Mouse (Mus musculus) midbrain, embryonic 14.5 days (tissue): Measurements from ENCODE around the gene Ambra1. TPM values are rescaled to one million over a fixed set of nuclear protein-coding genes. Genes with fewer than 3 reads are reported as not detected.

Source experiments
- ATAC-seq: fragments of 200-750 bp; cut with Nextera tagmentation; 2 replicates; pipeline ENCODE4 v1.8.0; 2017; ENCODE audit warnings: moderate number of reproducible peaks, moderate library complexity; ENCODE audit not compliant: low FRiP score, low TSS enrichment
- DNase-seq: peaks from one replicate; pipeline ENCODE4 v3.0.0-alpha.2; 2015
- H3K27ac ChIP-seq: fragments of 300-500 bp; sonication (generic); replicated peaks from 2 replicates; pipeline ENCODE4 v1.5.1; 2014; ENCODE audit warnings: mild to moderate bottlenecking, low read depth, low read length, moderate library complexity
- H3K27me3 ChIP-seq: fragments of 300-500 bp; sonication (generic); 2 replicates; pipeline ENCODE4 v1.6.1; 2014; ENCODE audit warnings: low read length, control low read depth, mixed read lengths; ENCODE audit not compliant: control insufficient read depth, insufficient read depth
- H3K36me3 ChIP-seq: fragments of 300-500 bp; sonication (generic); 2 replicates; pipeline ENCODE4 v1.6.1; 2014; ENCODE audit warnings: low read length, control low read depth; ENCODE audit not compliant: control insufficient read depth, insufficient read depth
- H3K4me1 ChIP-seq: fragments of 300-500 bp; sonication (generic); 2 replicates; pipeline ENCODE4 v1.6.1; 2014; ENCODE audit warnings: mild to moderate bottlenecking, antibody characterized with exemption, low read length, control low read depth; ENCODE audit not compliant: control insufficient read depth, insufficient read depth
- H3K4me2 ChIP-seq: fragments of 300-500 bp; sonication (generic); 2 replicates; pipeline ENCODE4 v1.6.1; 2014; ENCODE audit warnings: mild to moderate bottlenecking, low read length, moderate library complexity
- H3K4me3 ChIP-seq: fragments of 300-500 bp; sonication (generic); replicated peaks from 2 replicates; pipeline ENCODE4 v1.5.1; 2014; ENCODE audit warnings: low read depth, low read length
- H3K9ac ChIP-seq: fragments of 300-500 bp; sonication (generic); replicated peaks from 2 replicates; pipeline ENCODE4 v1.6.1; 2014; ENCODE audit warnings: mild to moderate bottlenecking, low read length, moderate library complexity
- H3K9me3 ChIP-seq: fragments of 300-500 bp; sonication (generic); 2 replicates; pipeline ENCODE4 v1.6.1; 2016; ENCODE audit warnings: low read length, control low read depth, mixed read lengths; ENCODE audit not compliant: control insufficient read depth
- WGBS: fragments of 180-500 bp; shearing (Covaris S2); extraction: QIAGEN DNeasy Blood & Tissue Kit; methylation state at CpG from one replicate; pipeline ENCODE4 v1.1.7; 2014; 5-methylcytosine and 5-hydroxymethylcytosine counted together
- polyA plus RNA-seq: library from polyadenylated mRNA; unstranded; fragments of >200 nt; fragmentation: Nextera tagmentation; extraction: Ambion mirVana; gene quantifications from 2 replicates; pipeline ENCODE4 v1.2.1, GENCODE M21; 2014

The Ambra1 gene
- polyA plus RNA-seq, 1 experiment from 2014 or later = 22.8 TPM

- Histone ChIP-seq H3K4me3 (no peak overlapping the region), H3K4me2 (no peak overlapping the region), H3K27me3 (no peaks in the 10 kb centered on the region), H3K36me3 (peaks cover 33% of the 10 kb centered on the region), H3K4me1 (0 out of 2 replicates have a peak, but pooled peaks cover 5% of the 10 kb centered on the region), H3K9me3 (no peaks in the 10 kb centered on the region), H3K9ac (no peak overlapping the region), H3K27ac (no peak overlapping the region)
- no peak for ATAC-seq
- 97% methylated on average over 2 of the region's 2 CpGs for WGBS
- no peak for DNase-seq
Measured at GRCm38 (mm10) chr2:91906141-91906540, 176.2 kb downstream of the Ambra1 start.

DNA sequence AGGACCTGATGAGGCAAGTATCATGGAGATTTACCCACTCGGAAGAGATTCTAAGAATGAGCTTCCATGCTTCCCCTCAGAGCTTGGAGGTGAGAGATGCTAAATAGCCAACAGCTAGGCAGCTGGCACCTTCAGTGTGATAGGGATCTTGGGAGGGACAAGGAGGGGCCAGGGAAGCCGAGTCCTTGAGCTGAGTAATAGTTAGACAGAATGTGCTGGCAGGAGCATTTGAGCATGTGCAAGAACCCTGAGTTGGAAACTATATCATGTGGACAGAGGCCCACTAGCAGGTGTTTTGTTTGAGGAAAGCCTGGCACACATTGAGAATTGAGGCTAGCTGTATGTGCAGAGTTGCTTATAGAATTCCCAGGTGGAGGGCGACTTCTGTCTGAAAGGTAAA lies 182.7 kb downstream of the Ambra1 start:
- Histone ChIP-seq H3K36me3 (peaks cover 89% of the 10 kb centered on the region), H3K27me3 (no peaks in the 10 kb centered on the region), H3K27ac (no peak overlapping the region), H3K4me3 (no peak overlapping the region), H3K9ac (no peak overlapping the region), H3K4me1 (no peaks in the 10 kb centered on the region), H3K4me2 (no peak overlapping the region), H3K9me3 (no peaks in the 10 kb centered on the region)
- WGBS = 89% methylated on average over 3 of the region's 3 CpGs
- no peak for ATAC-seq
- DNase-seq = no peak

DNA sequence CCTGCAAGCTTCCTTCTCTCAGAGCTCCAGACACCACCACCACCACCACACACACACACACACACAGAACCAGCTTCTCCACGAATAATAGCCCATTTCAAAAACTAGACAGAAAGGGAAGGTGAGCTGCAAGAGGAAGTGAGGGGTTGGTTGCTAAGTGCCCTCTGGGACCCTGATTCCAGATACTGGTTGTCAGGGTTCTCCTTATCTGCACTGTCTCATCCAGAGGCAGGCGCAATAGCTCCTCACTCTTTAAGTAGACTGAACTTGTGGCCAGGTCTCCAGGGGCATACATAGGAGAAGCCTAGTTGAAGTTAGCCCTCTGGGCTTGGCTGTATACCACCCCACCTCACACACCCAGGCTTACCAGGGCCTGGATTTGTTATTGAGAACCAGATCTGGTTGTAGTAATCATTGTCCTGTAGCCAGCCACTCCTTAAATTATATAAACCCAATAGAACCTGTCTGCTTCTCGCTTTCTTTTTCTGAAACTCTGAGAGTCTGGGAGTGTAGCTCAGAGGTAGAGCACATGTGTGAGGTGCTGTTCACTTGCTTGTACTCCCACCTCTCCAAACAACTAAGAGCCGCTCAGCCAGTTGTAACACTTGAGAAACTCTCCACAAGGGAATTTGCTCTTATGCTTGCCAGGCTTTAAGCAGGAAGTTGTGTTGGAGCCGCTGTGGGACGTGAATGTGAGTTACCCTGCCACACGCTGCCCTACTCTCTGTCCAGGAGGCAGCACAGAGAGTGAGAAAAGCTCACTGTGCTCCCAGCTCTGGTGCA lies 183.6 kb downstream of the Ambra1 start:
- no peak overlapping the region for H3K27ac ChIP-seq
- no peaks in the 10 kb centered on the region for H3K4me1 ChIP-seq
- no peak overlapping the region for H3K9ac ChIP-seq
- ATAC-seq (no peak), DNase-seq (no peak)
- no peak overlapping the region for H3K4me2 ChIP-seq
- H3K4me3 ChIP-seq = no peak overlapping the region
- H3K36me3 ChIP-seq = peaks cover 97% of the 10 kb centered on the region
- no peaks in the 10 kb centered on the region for H3K27me3 ChIP-seq
- WGBS = 90% methylated on average over 7 of the region's 7 CpGs
- H3K9me3 ChIP-seq = no peaks in the 10 kb centered on the region

DNA sequence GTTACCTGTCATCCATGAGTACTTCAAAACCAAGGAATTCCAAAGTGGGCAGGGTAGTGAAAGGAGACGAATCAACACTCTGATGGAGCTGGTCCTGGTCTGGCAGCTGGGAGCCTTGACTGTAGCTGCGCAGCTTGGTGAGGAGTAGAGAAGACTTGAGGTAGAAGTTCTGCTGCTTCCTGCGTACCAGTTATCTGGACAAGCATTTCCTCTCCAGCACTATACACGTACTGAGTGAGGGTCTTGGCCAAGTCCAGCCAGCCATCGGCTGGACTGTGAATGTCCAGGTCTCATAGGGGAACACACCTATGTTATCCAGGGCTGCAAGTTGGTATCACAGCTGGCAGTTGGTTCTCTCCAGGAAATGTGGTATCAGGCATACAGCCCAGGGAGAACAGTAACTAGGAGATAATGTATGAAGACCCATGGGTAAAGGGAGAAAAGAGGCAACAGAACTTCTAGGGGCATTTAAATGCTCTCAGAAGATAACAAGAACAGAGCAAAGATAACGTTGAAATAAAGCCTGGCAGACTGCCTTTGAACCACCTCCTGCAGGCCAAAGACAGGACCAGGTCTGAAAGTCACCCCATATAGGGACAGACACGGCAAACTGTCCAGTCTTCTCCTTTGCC lies 186.5 kb downstream of the Ambra1 start:
- H3K27me3 ChIP-seq = peaks cover 9% of the 10 kb centered on the region; the same call in 1 of the 2 replicates
- H3K4me3 ChIP-seq = no peak overlapping the region
- WGBS = 92% methylated on average over 7 of the region's 7 CpGs
- H3K36me3 ChIP-seq = peaks cover 76% of the 10 kb centered on the region
- no peak overlapping the region for H3K4me2 ChIP-seq
- peaks cover 4% of the 10 kb centered on the region; the same call in 1 of the 2 replicates for H3K4me1 ChIP-seq
- DNase-seq = no peak
- H3K9ac ChIP-seq = no peak overlapping the region
- no peak overlapping the region for H3K27ac ChIP-seq
- H3K9me3 ChIP-seq = no peaks in the 10 kb centered on the region
- no peak for ATAC-seq

DNA sequence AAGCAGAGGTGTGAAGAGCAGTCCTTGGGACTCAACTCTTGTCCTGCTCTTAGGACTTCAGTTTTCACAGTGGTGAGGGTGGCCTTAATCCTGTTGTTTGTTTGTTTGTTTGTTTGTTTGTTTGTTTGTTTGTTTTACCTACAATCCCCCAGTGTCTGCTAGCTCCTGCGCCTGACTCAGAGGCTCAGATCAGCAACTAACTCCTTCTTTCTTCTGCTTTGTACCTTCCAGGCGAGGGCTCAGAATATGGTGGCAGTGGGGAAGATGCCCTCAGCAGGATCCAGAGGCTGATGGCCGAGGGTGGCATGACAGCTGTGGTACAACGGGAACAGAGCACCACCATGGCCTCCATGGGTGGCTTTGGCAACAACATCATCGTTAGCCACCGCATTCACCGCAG lies 187.2 kb downstream of the Ambra1 start:
- H3K9ac ChIP-seq = no peak overlapping the region
- DNase-seq (no peak), ATAC-seq (no peak)
- no peak overlapping the region for H3K27ac ChIP-seq
- H3K36me3 ChIP-seq = peaks cover 70% of the 10 kb centered on the region
- 89% methylated on average over 7 of the region's 7 CpGs for WGBS
- peaks cover 9% of the 10 kb centered on the region for H3K4me1 ChIP-seq
- H3K4me3 ChIP-seq = no peak overlapping the region
- H3K4me2 ChIP-seq = no peak overlapping the region
- no peaks in the 10 kb centered on the region for H3K9me3 ChIP-seq
- H3K27me3 ChIP-seq = peaks cover 11% of the 10 kb centered on the region

GRCm38 (mm10) chr2:91920130-91920529 lies 190.2 kb downstream of the Ambra1 start:
- no peaks in the 10 kb centered on the region for H3K9me3 ChIP-seq
- no peak overlapping the region for H3K4me3 ChIP-seq

GRCm38 (mm10) chr2:91921181-91921789 lies 191.4 kb downstream of the Ambra1 start:
- ATAC-seq (no peak; the same call in 1 of the 2 replicates), DNase-seq (peak; percentile 25)
- Histone ChIP-seq H3K27me3 (peaks cover 33% of the 10 kb centered on the region), H3K27ac (no peak overlapping the region), H3K4me2 (peak overlapping the region; percentile 86), H3K9me3 (no peaks in the 10 kb centered on the region), H3K4me1 (peaks cover 18% of the 10 kb centered on the region), H3K36me3 (peaks cover 29% of the 10 kb centered on the region), H3K9ac (peak overlapping the region; percentile 45), H3K4me3 (peak overlapping the region; percentile 47)
- 3% methylated on average over 31 of the region's 31 CpGs for WGBS

More at GRCm38 (mm10) chr2:91920130-91920529, 190.2 kb downstream of the Ambra1 start:
- peaks cover 33% of the 10 kb centered on the region for H3K27me3 ChIP-seq
- H3K9ac ChIP-seq = no peak overlapping the region
- H3K36me3 ChIP-seq = peaks cover 40% of the 10 kb centered on the region
- H3K27ac ChIP-seq = no peak overlapping the region
- H3K4me1 ChIP-seq = peaks cover 18% of the 10 kb centered on the region
- no peak overlapping the region for H3K4me2 ChIP-seq
- no peak for DNase-seq
- no peak for ATAC-seq
- 84% methylated on average over 4 of the region's 4 CpGs for WGBS

GRCm38 (mm10) chr2:91921790-91922570 lies 192.0 kb downstream of the Ambra1 start:
- 1% methylated on average over 63 of the region's 64 CpGs for WGBS
- ATAC-seq (peak; percentile 74), DNase-seq (peak; percentile 88)
- peaks cover 18% of the 10 kb centered on the region for H3K4me1 ChIP-seq
- H3K27me3 ChIP-seq = peaks cover 33% of the 10 kb centered on the region
- H3K27ac ChIP-seq = no peak overlapping the region
- H3K4me3 ChIP-seq = peak overlapping the region; percentile 47
- no peaks in the 10 kb centered on the region for H3K9me3 ChIP-seq
- H3K9ac ChIP-seq = peak overlapping the region; percentile 45
- H3K4me2 ChIP-seq = peak overlapping the region; percentile 86
- H3K36me3 ChIP-seq = peaks cover 23% of the 10 kb centered on the region
